Mouse (Mus musculus): ENCODE data around the gene Rdh12. TPM values are rescaled to one million over a fixed set of nuclear protein-coding genes. Genes with fewer than 3 reads are reported as not detected.

Rdh12 gene
- polyA plus RNA-seq, 1 experiment from 2014 or later: 0.94 TPM

GRCm38 (mm10) chr12:79260154-79260553 lies 51.4 kb downstream of the Rdh12 start:
- Histone ChIP-seq H3K27me3 (no peaks in the 10 kb centered on the region), H3K4me1 (no peaks in the 10 kb centered on the region), H3K27ac (replicated peaks) (no peak overlapping the region), H3K36me3 (peaks cover 67% of the 10 kb centered on the region), H3K9ac (replicated peaks) (no peak overlapping the region), H3K4me3 (no peak overlapping the region), H3K4me2 (replicated peaks) (no peak overlapping the region), H3K9me3 (no peaks in the 10 kb centered on the region)
- WGBS: 91% methylated on average over 2 of the region's 2 CpGs
- no peak for ATAC-seq (replicated peaks)

GRCm38 (mm10) chr12:79261035-79261434 lies 52.3 kb downstream of the Rdh12 start:
- Histone ChIP-seq H3K4me1 (no peaks in the 10 kb centered on the region), H3K27me3 (no peaks in the 10 kb centered on the region), H3K9ac (replicated peaks) (no peak overlapping the region), H3K4me3 (no peak overlapping the region), H3K27ac (replicated peaks) (no peak overlapping the region), H3K9me3 (no peaks in the 10 kb centered on the region), H3K4me2 (replicated peaks) (no peak overlapping the region), H3K36me3 (peaks cover 69% of the 10 kb centered on the region)
- no peak for ATAC-seq (replicated peaks)
- 62% methylated on average over 5 of the region's 5 CpGs for WGBS

Other genes with a start within 250 kb of the Rdh12 start
- gene Tmem229b, start 201.3 kb upstream of the Rdh12 start, polyA plus RNA-seq (2015; fragmentation: Nextera tagmentation; extraction: Ambion mirVana): 55.1 and 58.6 TPM in 2 replicates
- gene Plekhh1, start 179.8 kb upstream of the Rdh12 start, polyA plus RNA-seq (2015; fragmentation: Nextera tagmentation; extraction: Ambion mirVana): 1.6 and 1.7 TPM in 2 replicates
- 18.5 and 21.6 TPM in 2 replicates for gene Pigh, start 119.3 kb upstream of the Rdh12 start, polyA plus RNA-seq (2015; fragmentation: Nextera tagmentation; extraction: Ambion mirVana)
- gene Arg2, start 78.1 kb upstream of the Rdh12 start, polyA plus RNA-seq (2015; fragmentation: Nextera tagmentation; extraction: Ambion mirVana): 13.9 and 15.3 TPM in 2 replicates
- gene Vti1b, start 36.2 kb upstream of the Rdh12 start, polyA plus RNA-seq (2015; fragmentation: Nextera tagmentation; extraction: Ambion mirVana): 173 and 180 TPM in 2 replicates
- 30.6 and 36.7 TPM in 2 replicates for gene Rdh11, start 16.6 kb upstream of the Rdh12 start, polyA plus RNA-seq (2015; fragmentation: Nextera tagmentation; extraction: Ambion mirVana)
- gene Zfyve26, start 87.4 kb downstream of the Rdh12 start, polyA plus RNA-seq (2015; fragmentation: Nextera tagmentation; extraction: Ambion mirVana): 11.9 and 14.4 TPM in 2 replicates
- 3.0 and 3.4 TPM in 2 replicates for gene Rad51b, start 88.4 kb downstream of the Rdh12 start, polyA plus RNA-seq (2015; fragmentation: Nextera tagmentation; extraction: Ambion mirVana)